Mouse (Mus musculus) urinary bladder, postnatal 36 days (tissue): ENCODE measurements around the gene Gsto2.

ENCODE experiments used
- DNase-seq, 2 experiments: peaks; one replicate each; pipeline ENCODE4 v3.0.0; 2022; ENCODE audit warnings: low spot score in 2 of 2, mixed read lengths in 1 of 2

Gene Gsto2

GRCm38 (mm10) chr19:47919126-47919965, 54.0 kb downstream of the Gsto2 start, which contains the start of the genes Cfap43 and Itprip:
Gene Cfap43, minus strand, starts transcription at chr19:47919287.
Gene Itprip, minus strand, starts transcription at chr19:47919299.
- DNase-seq = peak; percentile 82 to 83

- no peak for DNase-seq
These were observed 54.6 kb downstream of the Gsto2 start for GRCm38 (mm10) chr19:47919966-47920375.

- DNase-seq = no peak
These were observed 60.5 kb downstream of the Gsto2 start for GRCm38 (mm10) chr19:47925819-47926218.

- no peak for DNase-seq
These were observed 61.7 kb downstream of the Gsto2 start for GRCm38 (mm10) chr19:47927032-47927431.

- DNase-seq = peak; percentile 47 to 54
These were observed 63.7 kb downstream of the Gsto2 start for GRCm38 (mm10) chr19:47929043-47929442.

GRCm38 (mm10) chr19:47931982-47932638, 66.8 kb downstream of the Gsto2 start:
- no peak for DNase-seq

GRCm38 (mm10) chr19:47934146-47934545, 68.8 kb downstream of the Gsto2 start:
- no peak for DNase-seq

- peak in 1 of 2 experiments; percentile 13 for DNase-seq
These were observed 69.4 kb downstream of the Gsto2 start for GRCm38 (mm10) chr19:47934636-47935238.

GRCm38 (mm10) chr19:47935530-47935929, 70.2 kb downstream of the Gsto2 start:
- no peak for DNase-seq
